Mouse (Mus musculus) liver, embryonic 16.5 days (tissue): ENCODE measurements at regions not wholly inside any gene's neighbourhood (a gene's known extent, or its start where the extent isn't known, plus 50 kb on each side); places are given as distances from the start of the nearest gene placed in this dataset.

Experiments
- ATAC-seq: fragments of 200-750 bp; cut with Nextera tagmentation; 2 replicates; pipeline ENCODE4 v1.8.0; 2017; ENCODE audit warnings: low read depth, mild to moderate bottlenecking, moderate number of reproducible peaks, moderate library complexity
- H3K27ac ChIP-seq: fragments of 300-500 bp; sonication (generic); 2 replicates; pipeline ENCODE4 v1.5.1; 2014; ENCODE audit warnings: mild to moderate bottlenecking, low read length
- H3K27me3 ChIP-seq: fragments of 300-500 bp; sonication (generic); 2 replicates; pipeline ENCODE4 v1.6.1; 2014; ENCODE audit warnings: low read depth, low read length, mixed read lengths; ENCODE audit not compliant: control insufficient read depth, insufficient read depth
- H3K36me3 ChIP-seq: fragments of 300-500 bp; sonication (generic); 2 replicates; pipeline ENCODE4 v1.6.1; 2014; ENCODE audit warnings: mild to moderate bottlenecking; ENCODE audit not compliant: control insufficient read depth, insufficient read depth
- H3K4me1 ChIP-seq: fragments of 300-500 bp; sonication (generic); 2 replicates; pipeline ENCODE4 v1.6.1; 2014; ENCODE audit warnings: low read depth, low read length, mixed read lengths; ENCODE audit not compliant: control insufficient read depth
- H3K4me2 ChIP-seq: fragments of 300-500 bp; sonication (generic); 2 replicates; pipeline ENCODE4 v1.6.1; 2014; ENCODE audit warnings: low read depth, low read length, mixed read lengths
- H3K4me3 ChIP-seq: fragments of 300-500 bp; sonication (generic); 2 replicates; pipeline ENCODE4 v1.5.1; 2014; ENCODE audit warnings: low read depth, mild to moderate bottlenecking, low read length
- H3K9ac ChIP-seq: fragments of 300-500 bp; sonication (generic); 2 replicates; pipeline ENCODE4 v1.6.1; 2014; ENCODE audit warnings: low read depth, low read length
- H3K9me3 ChIP-seq: fragments of 300-500 bp; sonication (generic); replicated peaks from 2 replicates; pipeline ENCODE4 v1.6.1; 2016; ENCODE audit warnings: low read length; ENCODE audit not compliant: control insufficient read depth
- WGBS: fragments of 180-500 bp; shearing (Covaris S2); extraction: QIAGEN DNeasy Blood & Tissue Kit; methylation state at CpG from one replicate; pipeline ENCODE4 v1.1.7; 2014; ENCODE audit not compliant: insufficient replicate concordance; 5-methylcytosine and 5-hydroxymethylcytosine counted together

- Histone ChIP-seq H3K36me3 (no peaks in the 10 kb centered on the region), H3K9ac (no peak overlapping the region), H3K9me3 (no peaks in the 10 kb centered on the region), H3K27me3 (no peaks in the 10 kb centered on the region), H3K4me1 (no peaks in the 10 kb centered on the region), H3K4me2 (no peak overlapping the region), H3K27ac (no peak overlapping the region), H3K4me3 (no peak overlapping the region)
- WGBS = 56% methylated on average over 5 of the region's 5 CpGs
- ATAC-seq = no peak
Measured at GRCm38 (mm10) chr1:138908860-138909259, 52.2 kb upstream of the 2310009B15Rik start.

DNA sequence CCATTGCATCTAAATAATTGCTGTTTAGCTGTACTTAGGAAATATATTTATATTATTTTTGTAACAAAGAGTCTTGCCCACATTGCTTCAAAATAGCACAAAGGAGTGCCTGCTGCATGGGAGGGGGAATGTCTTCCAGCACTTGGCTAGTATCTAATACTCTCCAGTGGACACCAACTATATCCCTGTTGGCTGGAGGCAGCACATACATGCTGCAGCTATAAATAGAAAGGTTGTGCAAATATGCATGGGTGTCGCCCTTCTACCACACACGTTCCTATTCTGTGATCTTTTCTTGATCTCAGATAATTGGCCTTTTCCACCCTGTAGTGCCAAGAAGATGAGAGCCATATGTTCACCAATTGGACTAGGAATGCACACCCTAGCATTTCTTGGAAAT, 53.0 kb upstream of the 2310009B15Rik start:
- WGBS = 15% methylated on average over 2 of the region's 2 CpGs

DNA sequence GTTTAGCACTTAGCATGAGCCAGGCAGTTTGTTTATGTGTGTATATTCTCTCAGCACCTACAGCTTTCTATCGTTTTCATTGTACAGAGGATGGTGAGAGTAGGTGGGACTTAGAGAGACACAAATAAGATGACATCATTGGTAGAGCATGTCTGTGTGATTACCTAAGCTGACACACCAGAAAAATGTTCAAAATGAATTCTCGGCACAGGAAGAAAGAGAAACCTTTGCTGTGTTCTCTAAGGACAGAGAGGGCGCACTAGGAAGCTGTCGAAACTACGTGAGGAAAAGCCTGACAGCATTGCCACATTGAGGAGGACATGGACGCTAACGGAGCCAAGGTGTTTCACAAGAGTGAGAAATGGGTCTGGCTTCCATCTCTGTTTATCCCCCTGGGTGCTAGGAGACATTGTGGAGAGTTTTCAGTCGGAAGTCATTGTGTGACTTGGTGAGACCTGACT, 51.0 kb upstream of the Dennd1b start:
- H3K4me1 ChIP-seq = no peaks in the 10 kb centered on the region
- no peaks in the 10 kb centered on the region for H3K27me3 ChIP-seq
- no peaks in the 10 kb centered on the region for H3K36me3 ChIP-seq
- 22% methylated on average over 8 of the region's 8 CpGs for WGBS
- ATAC-seq = peak; percentile 50; the same call in 1 of the 2 replicates
- no peak overlapping the region for H3K4me3 ChIP-seq
- H3K9ac ChIP-seq = no peak overlapping the region
- H3K27ac ChIP-seq = no peak overlapping the region
- no peak overlapping the region for H3K4me2 ChIP-seq
- H3K9me3 ChIP-seq = no peaks in the 10 kb centered on the region

More for the DNA sequence above, 53.0 kb upstream of the 2310009B15Rik start:
- H3K9me3 ChIP-seq = no peaks in the 10 kb centered on the region
- no peak overlapping the region for H3K27ac ChIP-seq
- no peak overlapping the region for H3K4me3 ChIP-seq
- no peak overlapping the region for H3K9ac ChIP-seq
- no peak for ATAC-seq
- H3K4me1 ChIP-seq = no peaks in the 10 kb centered on the region
- no peaks in the 10 kb centered on the region for H3K27me3 ChIP-seq
- no peaks in the 10 kb centered on the region for H3K36me3 ChIP-seq
- H3K4me2 ChIP-seq = no peak overlapping the region

DNA sequence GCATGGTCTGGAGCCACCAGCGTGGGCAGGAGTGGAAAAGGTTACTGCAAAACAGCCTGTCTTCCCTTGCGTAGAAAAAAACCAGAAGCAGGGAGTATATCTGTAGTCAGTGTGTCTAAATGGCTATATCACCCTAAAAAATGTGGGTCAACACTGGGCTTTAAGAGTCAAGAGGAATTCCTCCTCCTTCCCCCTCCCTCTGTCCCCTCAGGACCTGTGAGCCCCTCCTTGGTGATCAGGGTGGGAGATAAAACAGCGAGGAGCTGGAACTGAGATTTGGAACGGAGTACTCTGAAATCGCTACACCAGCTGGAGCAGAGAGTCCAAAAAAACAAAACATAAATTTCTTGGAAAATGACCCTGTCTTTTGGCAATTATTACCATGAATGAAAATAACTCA, 50.3 kb upstream of the Dennd1b start:
- Histone ChIP-seq H3K27me3 (no peaks in the 10 kb centered on the region), H3K27ac (no peak overlapping the region), H3K9me3 (no peaks in the 10 kb centered on the region), H3K4me3 (no peak overlapping the region), H3K36me3 (no peaks in the 10 kb centered on the region), H3K4me1 (no peaks in the 10 kb centered on the region), H3K9ac (no peak overlapping the region), H3K4me2 (no peak overlapping the region)
- WGBS = 44% methylated on average over 5 of the region's 5 CpGs
- ATAC-seq = no peak

GRCm38 (mm10) chr1:138913428-138913827, 49.8 kb upstream of the Dennd1b start:
- no peak for ATAC-seq
- Histone ChIP-seq H3K9ac (no peak overlapping the region), H3K27ac (no peak overlapping the region), H3K4me2 (no peak overlapping the region), H3K27me3 (no peaks in the 10 kb centered on the region), H3K36me3 (no peaks in the 10 kb centered on the region), H3K9me3 (no peaks in the 10 kb centered on the region), H3K4me3 (no peak overlapping the region), H3K4me1 (no peaks in the 10 kb centered on the region)
- 58% methylated on average over 4 of the region's 4 CpGs for WGBS
